Mouse (Mus musculus): ENCODE measurements at regions not wholly inside any gene's neighbourhood (a gene's known extent, or its start where the extent isn't known, plus 50 kb on each side); places are given as distances from the start of the nearest gene placed in this dataset.
A peak's percentile ranks its signal among the peaks of the same experiment; 100 is the strongest.

GRCm38 (mm10) chr4:73051511-73051910 is 199.1 kb upstream of the Aldoart1 start:
- Histone ChIP-seq H3K4me1 (0 out of 2 replicates have a peak, but pooled peaks cover 5% of the 10 kb centered on the region), H3K4me3 (no peak overlapping the region), H3K27ac (no peak overlapping the region), H3K4me2 (no peak overlapping the region), H3K9ac (no peak overlapping the region), H3K36me3 (no peaks in the 10 kb centered on the region), H3K9me3 (no peaks in the 10 kb centered on the region), H3K27me3 (no peaks in the 10 kb centered on the region)
- ATAC-seq (ENCODE audit: borderline replicate concordance, extremely low read depth, low FRiP score, low TSS enrichment), result no peak
- 87% methylated on average over 1 of the region's 1 CpGs for WGBS

- Histone ChIP-seq H3K9ac (no peak overlapping the region), H3K27ac (no peak overlapping the region), H3K9me3 (no peaks in the 10 kb centered on the region), H3K27me3 (no peaks in the 10 kb centered on the region), H3K4me2 (no peak overlapping the region), H3K4me3 (no peak overlapping the region), H3K4me1 (peaks cover 11% of the 10 kb centered on the region; the same call in 1 of the 2 replicates), H3K36me3 (no peaks in the 10 kb centered on the region)
- 45% methylated on average over 2 of the region's 2 CpGs for WGBS
- peak; percentile 49; the same call in 1 of the 2 replicates for ATAC-seq (ENCODE audit: borderline replicate concordance, extremely low read depth, low FRiP score, low TSS enrichment)
These were observed 195.4 kb upstream of the Aldoart1 start for GRCm38 (mm10) chr4:73047804-73048203.

- ATAC-seq (ENCODE audit: borderline replicate concordance, extremely low read depth, low FRiP score, low TSS enrichment), result no peak
- Histone ChIP-seq H3K4me2 (no peak overlapping the region), H3K4me3 (no peak overlapping the region), H3K27me3 (no peaks in the 10 kb centered on the region), H3K4me1 (peaks cover 11% of the 10 kb centered on the region; the same call in 1 of the 2 replicates), H3K9me3 (no peaks in the 10 kb centered on the region), H3K36me3 (no peaks in the 10 kb centered on the region), H3K9ac (no peak overlapping the region), H3K27ac (no peak overlapping the region)
- 3% methylated on average over 2 of the region's 2 CpGs for WGBS
These were observed 191.9 kb upstream of the Aldoart1 start for GRCm38 (mm10) chr4:73044356-73044755.

GRCm38 (mm10) chr4:73042672-73043071 is 190.2 kb upstream of the Aldoart1 start:
- no peak overlapping the region for H3K9ac ChIP-seq
- no peak overlapping the region for H3K4me3 ChIP-seq
- H3K4me2 ChIP-seq, result no peak overlapping the region
- no peaks in the 10 kb centered on the region for H3K27me3 ChIP-seq
- 16% methylated on average over 2 of the region's 2 CpGs for WGBS
- H3K4me1 ChIP-seq, result peaks cover 6% of the 10 kb centered on the region; the same call in 1 of the 2 replicates
- no peak for ATAC-seq (ENCODE audit: borderline replicate concordance, extremely low read depth, low FRiP score, low TSS enrichment)
- H3K9me3 ChIP-seq, result no peaks in the 10 kb centered on the region
- no peak overlapping the region for H3K27ac ChIP-seq
- no peaks in the 10 kb centered on the region for H3K36me3 ChIP-seq

- H3K4me3 ChIP-seq, result no peak overlapping the region
- no peak overlapping the region for H3K27ac ChIP-seq
- H3K4me1 ChIP-seq, result peaks cover 6% of the 10 kb centered on the region; the same call in 1 of the 2 replicates
- no peak overlapping the region for H3K4me2 ChIP-seq
- H3K9me3 ChIP-seq, result no peaks in the 10 kb centered on the region
- ATAC-seq (ENCODE audit: borderline replicate concordance, extremely low read depth, low FRiP score, low TSS enrichment), result no peak
- H3K9ac ChIP-seq, result no peak overlapping the region
- H3K27me3 ChIP-seq, result no peaks in the 10 kb centered on the region
- no peaks in the 10 kb centered on the region for H3K36me3 ChIP-seq
- WGBS, result 81% methylated on average over 2 of the region's 2 CpGs
These were observed 189.1 kb upstream of the Aldoart1 start for GRCm38 (mm10) chr4:73041486-73041885.

GRCm38 (mm10) chr4:72997686-72998085 is 145.3 kb upstream of the Aldoart1 start:
- H3K4me3 ChIP-seq, result no peak overlapping the region
- H3K4me2 ChIP-seq, result no peak overlapping the region
- ATAC-seq (ENCODE audit: borderline replicate concordance, extremely low read depth, low FRiP score, low TSS enrichment), result no peak
- no peaks in the 10 kb centered on the region for H3K36me3 ChIP-seq
- no peaks in the 10 kb centered on the region for H3K9me3 ChIP-seq
- H3K4me1 ChIP-seq, result no peaks in the 10 kb centered on the region
- no peaks in the 10 kb centered on the region for H3K27me3 ChIP-seq
- no peak overlapping the region for H3K9ac ChIP-seq
- no peak overlapping the region for H3K27ac ChIP-seq
- 67% methylated on average over 1 of the region's 1 CpGs for WGBS

- no peaks in the 10 kb centered on the region for H3K36me3 ChIP-seq
- ATAC-seq (ENCODE audit: borderline replicate concordance, extremely low read depth, low FRiP score, low TSS enrichment), result no peak
- H3K4me2 ChIP-seq, result no peak overlapping the region
- H3K27me3 ChIP-seq, result no peaks in the 10 kb centered on the region
- no peaks in the 10 kb centered on the region for H3K9me3 ChIP-seq
- H3K4me1 ChIP-seq, result no peaks in the 10 kb centered on the region
- H3K9ac ChIP-seq, result no peak overlapping the region
- H3K4me3 ChIP-seq, result no peak overlapping the region
- H3K27ac ChIP-seq, result no peak overlapping the region
- WGBS, result 57% methylated on average over 2 of the region's 2 CpGs
These were observed 143.7 kb upstream of the Aldoart1 start for GRCm38 (mm10) chr4:72996102-72996501.

GRCm38 (mm10) chr4:72946369-72946981 is 94.0 kb upstream of the Aldoart1 start:
- no peak; the same call in 1 of the 2 replicates for ATAC-seq (ENCODE audit: borderline replicate concordance, extremely low read depth, low FRiP score, low TSS enrichment)
- no peaks in the 10 kb centered on the region for H3K4me1 ChIP-seq
- no peak overlapping the region for H3K9ac ChIP-seq
- no peaks in the 10 kb centered on the region for H3K27me3 ChIP-seq
- H3K4me3 ChIP-seq, result no peak overlapping the region
- no peak overlapping the region for H3K4me2 ChIP-seq
- no peak overlapping the region for H3K27ac ChIP-seq
- H3K9me3 ChIP-seq, result no peaks in the 10 kb centered on the region
- H3K36me3 ChIP-seq, result no peaks in the 10 kb centered on the region
- 40% methylated on average over 7 of the region's 7 CpGs for WGBS

- H3K9me3 ChIP-seq, result no peaks in the 10 kb centered on the region
- no peak overlapping the region for H3K27ac ChIP-seq
- no peaks in the 10 kb centered on the region for H3K4me1 ChIP-seq
- no peaks in the 10 kb centered on the region for H3K36me3 ChIP-seq
- H3K27me3 ChIP-seq, result no peaks in the 10 kb centered on the region
- no peak overlapping the region for H3K9ac ChIP-seq
- WGBS, result 69% methylated on average over 3 of the region's 3 CpGs
- H3K4me2 ChIP-seq, result no peak overlapping the region
- no peak overlapping the region for H3K4me3 ChIP-seq
- ATAC-seq (ENCODE audit: borderline replicate concordance, extremely low read depth, low FRiP score, low TSS enrichment), result no peak
These were observed 71.0 kb upstream of the Aldoart1 start for GRCm38 (mm10) chr4:72923396-72923795.

- no peaks in the 10 kb centered on the region for H3K36me3 ChIP-seq
- no peaks in the 10 kb centered on the region for H3K4me1 ChIP-seq
- no peak overlapping the region for H3K9ac ChIP-seq
- H3K4me3 ChIP-seq, result no peak overlapping the region
- ATAC-seq (ENCODE audit: borderline replicate concordance, extremely low read depth, low FRiP score, low TSS enrichment), result no peak
- no peak overlapping the region for H3K27ac ChIP-seq
- WGBS, result 71% methylated on average over 3 of the region's 3 CpGs
- no peak overlapping the region for H3K4me2 ChIP-seq
- H3K27me3 ChIP-seq, result no peaks in the 10 kb centered on the region
- no peaks in the 10 kb centered on the region for H3K9me3 ChIP-seq
These were observed 62.6 kb upstream of the Aldoart1 start for GRCm38 (mm10) chr4:72914991-72915390.
